Mouse (Mus musculus): ENCODE results near the gene Rab30. TPM values are rescaled to one million over a fixed set of nuclear protein-coding genes. Genes with fewer than 3 reads are reported as not detected.
"Not testable (repeated sequence)": the region's sequence is repeated elsewhere in the genome, so short reads cannot be mapped to it uniquely, and the experiment has no call there.

Rab30 gene
- polyA plus RNA-seq, 1 experiment from 2014 or later: 18.6 TPM

DNA sequence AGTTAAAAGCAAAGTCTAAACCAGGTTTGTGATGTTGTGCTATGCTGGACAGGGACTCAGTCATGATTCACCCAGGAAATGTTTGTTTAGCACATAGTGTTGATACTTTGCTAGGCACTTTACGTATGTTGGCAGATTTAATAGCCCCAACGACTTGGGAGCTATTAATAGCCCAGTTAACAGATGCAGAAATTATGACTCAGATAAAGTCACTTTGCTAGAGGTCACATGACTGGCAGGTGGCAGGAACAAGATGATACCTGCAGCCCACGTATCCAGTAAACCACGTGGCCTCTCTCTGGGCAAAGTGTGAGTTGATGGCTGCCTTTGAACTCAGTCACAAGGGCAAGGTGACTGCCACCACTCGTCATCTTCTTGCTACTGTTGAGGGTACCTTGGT is 16.7 kb downstream of the Rab30 start:
- H3K27me3 ChIP-seq: no peaks in the 10 kb centered on the region
- 89% methylated on average over 5 of the region's 5 CpGs for WGBS
- H3K27ac ChIP-seq (replicated peaks): no peak overlapping the region
- no peak overlapping the region for H3K9ac ChIP-seq
- no peak for ATAC-seq (ENCODE audit: low FRiP score, low read depth)
- no peaks in the 10 kb centered on the region for H3K36me3 ChIP-seq
- H3K4me2 ChIP-seq: no peak overlapping the region
- no peaks in the 10 kb centered on the region for H3K9me3 ChIP-seq
- no peaks in the 10 kb centered on the region for H3K4me1 ChIP-seq (replicated peaks)
- no peak overlapping the region for H3K4me3 ChIP-seq

DNA sequence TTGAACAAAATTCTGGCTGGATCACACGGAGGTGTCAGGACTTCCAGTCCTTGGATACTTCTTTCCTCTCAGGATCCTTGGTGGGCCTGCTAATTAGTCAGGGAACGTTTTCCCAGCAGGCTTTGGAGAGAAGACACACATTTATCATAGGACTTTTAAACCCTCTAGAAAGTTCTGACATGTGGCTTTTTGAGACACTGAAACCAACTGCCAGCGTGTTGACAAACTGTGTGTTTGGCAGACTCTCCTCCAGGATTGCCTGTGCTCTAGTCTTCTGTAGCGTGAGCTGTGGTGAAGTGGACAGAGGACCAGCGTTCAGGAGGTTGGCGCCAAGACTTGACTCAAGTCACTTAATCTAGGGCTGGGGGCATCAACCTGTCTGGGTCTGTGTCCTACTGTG is 19.2 kb downstream of the Rab30 start:
- Histone ChIP-seq H3K9me3 (no peaks in the 10 kb centered on the region), H3K9ac (no peak overlapping the region), H3K27ac (replicated peaks) (no peak overlapping the region), H3K27me3 (no peaks in the 10 kb centered on the region), H3K4me2 (no peak overlapping the region), H3K4me1 (replicated peaks) (0 out of 2 replicates have a peak, but pooled peaks cover 3% of the 10 kb centered on the region), H3K4me3 (no peak overlapping the region), H3K36me3 (no peaks in the 10 kb centered on the region)
- 86% methylated on average over 6 of the region's 6 CpGs for WGBS
- ATAC-seq (ENCODE audit: low FRiP score, low read depth): no peak

DNA sequence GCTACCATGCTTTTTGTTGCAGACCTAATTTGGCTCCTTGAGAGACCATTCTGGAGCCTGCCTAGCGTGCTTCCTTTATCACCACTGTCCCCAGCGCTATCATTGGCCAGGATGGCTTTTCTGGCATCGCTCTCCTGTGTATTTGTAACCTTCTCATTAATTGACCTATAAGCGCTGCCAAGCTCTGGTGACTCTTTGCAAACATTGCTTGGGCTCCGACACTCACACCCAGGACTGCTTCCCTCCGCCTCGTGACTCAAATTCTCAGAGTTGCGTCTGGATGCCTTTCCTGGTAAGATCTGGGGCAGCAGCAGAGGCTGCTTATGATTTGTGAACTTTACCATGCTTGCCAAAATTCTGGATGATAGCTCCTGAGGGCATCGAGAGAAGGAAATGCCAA is 19.8 kb downstream of the Rab30 start:
- Histone ChIP-seq H3K4me1 (replicated peaks) (0 out of 2 replicates have a peak, but pooled peaks cover 7% of the 10 kb centered on the region), H3K27me3 (no peaks in the 10 kb centered on the region), H3K9ac (no peak overlapping the region), H3K9me3 (no peaks in the 10 kb centered on the region), H3K4me2 (no peak overlapping the region), H3K27ac (replicated peaks) (no peak overlapping the region), H3K36me3 (no peaks in the 10 kb centered on the region), H3K4me3 (no peak overlapping the region)
- ATAC-seq (ENCODE audit: low FRiP score, low read depth): no peak
- WGBS: 91% methylated on average over 9 of the region's 9 CpGs

DNA sequence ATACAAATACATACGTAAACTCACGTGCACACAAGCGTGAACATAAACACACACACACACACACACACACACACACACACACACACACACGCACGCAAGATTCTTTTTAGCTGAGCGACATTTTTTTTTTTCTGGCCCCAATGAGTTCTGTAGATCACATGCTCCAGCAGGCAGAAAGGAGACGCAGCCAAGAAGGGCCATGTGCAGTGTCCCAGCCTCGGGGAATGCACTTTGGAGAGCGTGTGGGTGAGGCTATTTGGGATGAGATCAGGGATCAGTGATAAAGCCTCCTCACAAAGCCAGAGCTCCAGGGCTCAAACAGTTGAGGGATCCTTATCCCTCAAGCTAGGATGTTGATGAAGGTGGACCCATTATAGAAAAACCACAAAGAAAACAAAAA is 24.0 kb downstream of the Rab30 start:
- no peak for ATAC-seq (ENCODE audit: low FRiP score, low read depth)
- no peak overlapping the region for H3K27ac ChIP-seq (replicated peaks)
- no peak overlapping the region for H3K4me2 ChIP-seq
- H3K9ac ChIP-seq: no peak overlapping the region
- no peaks in the 10 kb centered on the region for H3K27me3 ChIP-seq
- H3K9me3 ChIP-seq: no peaks in the 10 kb centered on the region
- H3K36me3 ChIP-seq: no peaks in the 10 kb centered on the region
- H3K4me3 ChIP-seq: no peak overlapping the region
- 0 out of 2 replicates have a peak, but pooled peaks cover 19% of the 10 kb centered on the region for H3K4me1 ChIP-seq (replicated peaks)
- 66% methylated on average over 9 of the region's 9 CpGs for WGBS

DNA sequence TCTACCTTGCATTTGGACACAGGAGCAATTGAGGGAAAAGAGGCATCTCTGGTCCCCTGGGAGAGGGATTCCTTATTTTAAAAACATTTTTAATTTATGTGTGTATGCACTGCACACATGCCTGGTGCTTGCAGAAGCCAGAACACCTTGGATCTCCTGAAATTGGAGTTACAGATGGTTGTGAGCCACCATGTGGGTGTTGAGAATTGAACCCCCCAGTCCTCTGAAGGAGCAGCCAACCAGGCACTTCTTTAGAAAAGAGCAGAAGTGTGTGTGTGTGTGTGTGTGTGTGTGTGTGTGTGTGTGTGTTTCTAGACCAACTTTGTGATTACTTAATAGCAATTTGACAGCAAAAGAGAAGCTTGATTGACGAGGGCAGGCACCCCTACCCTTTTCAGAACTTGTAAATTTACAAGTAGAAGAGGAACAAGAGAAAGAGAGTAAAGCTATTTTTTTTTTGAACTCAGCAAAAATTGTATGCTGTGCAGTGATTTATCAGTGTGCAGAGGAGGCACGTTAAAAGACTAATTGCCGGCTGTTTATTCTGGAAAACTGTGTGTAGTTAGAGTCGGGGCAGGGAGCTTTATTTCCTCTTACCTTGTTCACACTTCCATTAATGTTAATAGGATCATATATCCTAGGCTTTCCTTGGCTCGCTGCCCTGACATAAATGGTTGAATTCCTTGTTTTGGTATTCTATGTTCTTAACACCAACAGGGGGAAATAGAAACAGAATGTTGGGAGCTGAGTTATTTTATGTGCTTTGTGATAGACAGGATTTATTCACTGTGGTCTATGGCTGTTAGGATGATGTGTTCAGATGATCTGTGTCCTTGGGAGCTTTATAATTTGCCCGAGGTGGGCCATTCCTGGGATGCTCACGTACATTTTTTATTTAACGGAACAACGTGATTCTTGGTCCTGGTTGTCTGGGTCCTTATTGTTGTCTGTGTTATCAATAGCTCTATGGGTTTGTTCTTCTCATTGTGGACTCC is 25.0 kb downstream of the Rab30 start:
- H3K27me3 ChIP-seq: no peaks in the 10 kb centered on the region
- H3K36me3 ChIP-seq: no peaks in the 10 kb centered on the region
- no peak for ATAC-seq (ENCODE audit: low FRiP score, low read depth)
- no peak overlapping the region for H3K4me3 ChIP-seq
- H3K9ac ChIP-seq: no peak overlapping the region
- no peak overlapping the region for H3K27ac ChIP-seq (replicated peaks)
- 0 out of 2 replicates have a peak, but pooled peaks cover 19% of the 10 kb centered on the region for H3K4me1 ChIP-seq (replicated peaks)
- 55% methylated on average over 9 of the region's 9 CpGs for WGBS
- no peak overlapping the region for H3K4me2 ChIP-seq
- H3K9me3 ChIP-seq: no peaks in the 10 kb centered on the region

DNA sequence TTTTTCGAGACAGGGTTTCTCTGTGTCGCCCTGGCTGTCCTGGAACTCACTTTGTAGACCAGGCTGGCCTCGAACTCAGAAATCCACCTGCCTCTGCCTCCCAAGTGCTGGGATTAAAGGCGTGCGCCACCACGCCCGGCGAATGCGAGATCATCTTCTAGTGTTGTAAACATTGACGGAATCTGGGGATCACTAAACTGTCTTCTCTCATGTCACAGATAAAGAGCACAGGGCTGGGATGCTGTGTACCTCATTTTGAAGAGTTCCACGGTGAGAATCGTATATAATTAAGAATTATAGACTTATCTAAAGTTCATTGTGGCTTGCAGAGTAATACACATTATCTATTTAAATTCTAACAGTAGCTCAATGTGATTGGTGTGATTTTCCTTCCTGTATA is 26.7 kb downstream of the Rab30 start:
- H3K4me1 ChIP-seq (replicated peaks): 0 out of 2 replicates have a peak, but pooled peaks cover 19% of the 10 kb centered on the region
- not testable (repeated sequence) for H3K4me3 ChIP-seq; H3K9ac ChIP-seq; H3K36me3 ChIP-seq; ATAC-seq (ENCODE audit: low FRiP score, low read depth); H3K27me3 ChIP-seq; H3K9me3 ChIP-seq; H3K4me2 ChIP-seq; H3K27ac ChIP-seq (replicated peaks)
- WGBS: 95% methylated on average over 12 of the region's 12 CpGs

DNA sequence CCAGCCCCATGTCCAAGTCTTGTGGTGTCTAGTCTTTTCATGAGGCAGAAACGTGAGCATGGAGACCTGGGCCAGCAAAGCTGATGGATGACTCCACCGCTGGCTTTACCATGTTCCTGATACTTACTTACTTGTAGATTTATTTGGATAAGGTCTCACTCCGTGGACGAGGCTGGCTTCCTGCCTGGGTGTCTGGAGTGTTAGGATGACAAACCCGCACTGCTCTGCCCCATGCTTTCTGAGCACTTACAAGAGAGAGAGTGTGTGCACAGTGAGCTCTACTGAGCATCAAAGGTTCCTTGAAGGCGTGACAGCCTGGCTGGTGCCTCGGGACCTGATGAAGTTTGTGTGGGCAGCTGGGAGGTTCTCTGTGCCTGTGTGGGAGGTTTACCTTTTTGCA is 27.5 kb downstream of the Rab30 start:
- H3K27me3 ChIP-seq: no peaks in the 10 kb centered on the region
- 79% methylated on average over 7 of the region's 7 CpGs for WGBS
- H3K27ac ChIP-seq (replicated peaks): no peak overlapping the region
- H3K4me2 ChIP-seq: no peak overlapping the region
- no peak for ATAC-seq (ENCODE audit: low FRiP score, low read depth)
- H3K4me1 ChIP-seq (replicated peaks): 0 out of 2 replicates have a peak, but pooled peaks cover 19% of the 10 kb centered on the region
- no peaks in the 10 kb centered on the region for H3K36me3 ChIP-seq
- no peak overlapping the region for H3K4me3 ChIP-seq
- no peaks in the 10 kb centered on the region for H3K9me3 ChIP-seq
- H3K9ac ChIP-seq: no peak overlapping the region

DNA sequence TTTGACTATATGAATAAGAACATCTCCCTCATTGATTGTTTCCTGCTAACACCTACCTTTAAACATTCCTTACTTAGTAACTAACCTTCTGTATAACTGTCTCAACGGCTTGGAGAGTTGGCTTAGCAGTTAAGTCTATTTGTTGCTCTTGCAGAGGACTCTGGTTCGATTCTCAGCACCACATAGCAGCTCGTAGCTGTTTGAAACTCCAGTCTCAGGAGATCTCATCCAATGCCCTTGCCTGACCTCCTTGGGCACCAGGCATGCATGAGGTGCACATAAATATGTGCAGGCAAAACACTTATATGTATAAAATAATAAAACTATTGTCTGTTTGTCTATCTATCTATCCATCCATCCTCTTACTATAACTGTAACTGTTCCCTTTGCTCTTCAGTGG is 31.6 kb downstream of the Rab30 start:
- H3K36me3 ChIP-seq: no peaks in the 10 kb centered on the region
- no peaks in the 10 kb centered on the region for H3K9me3 ChIP-seq
- H3K9ac ChIP-seq: no peak overlapping the region
- H3K4me2 ChIP-seq: no peak overlapping the region
- ATAC-seq (ENCODE audit: low FRiP score, low read depth): no peak
- no peaks in the 10 kb centered on the region for H3K27me3 ChIP-seq
- H3K4me1 ChIP-seq (replicated peaks): peaks cover 30% of the 10 kb centered on the region
- 94% methylated on average over 3 of the region's 3 CpGs for WGBS
- no peak overlapping the region for H3K4me3 ChIP-seq
- no peak overlapping the region for H3K27ac ChIP-seq (replicated peaks)

DNA sequence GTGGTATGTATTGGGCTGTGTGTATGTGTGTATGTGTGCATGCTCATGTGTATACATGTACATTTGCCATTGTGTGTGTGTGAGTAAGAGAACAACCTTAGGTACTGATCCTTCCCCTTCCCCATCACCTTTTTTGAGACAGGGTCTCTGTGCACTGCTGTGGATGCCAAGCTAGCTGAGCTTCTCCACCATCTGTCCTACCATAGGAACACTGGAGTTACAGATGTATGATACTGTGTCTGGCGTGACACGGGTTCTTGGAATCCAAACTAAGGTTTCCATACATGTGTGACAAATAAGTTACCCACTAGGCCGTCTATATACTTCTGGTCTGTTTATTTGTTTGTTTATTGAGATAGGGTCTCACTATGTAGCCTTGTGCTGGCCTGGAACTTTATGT is 32.2 kb downstream of the Rab30 start:
- H3K9me3 ChIP-seq: no peaks in the 10 kb centered on the region
- no peak for ATAC-seq (ENCODE audit: low FRiP score, low read depth)
- no peaks in the 10 kb centered on the region for H3K27me3 ChIP-seq
- H3K4me2 ChIP-seq: no peak overlapping the region
- 93% methylated on average over 3 of the region's 3 CpGs for WGBS
- H3K4me3 ChIP-seq: no peak overlapping the region
- H3K4me1 ChIP-seq (replicated peaks): peaks cover 32% of the 10 kb centered on the region
- no peak overlapping the region for H3K27ac ChIP-seq (replicated peaks)
- no peak overlapping the region for H3K9ac ChIP-seq
- H3K36me3 ChIP-seq: no peaks in the 10 kb centered on the region

DNA sequence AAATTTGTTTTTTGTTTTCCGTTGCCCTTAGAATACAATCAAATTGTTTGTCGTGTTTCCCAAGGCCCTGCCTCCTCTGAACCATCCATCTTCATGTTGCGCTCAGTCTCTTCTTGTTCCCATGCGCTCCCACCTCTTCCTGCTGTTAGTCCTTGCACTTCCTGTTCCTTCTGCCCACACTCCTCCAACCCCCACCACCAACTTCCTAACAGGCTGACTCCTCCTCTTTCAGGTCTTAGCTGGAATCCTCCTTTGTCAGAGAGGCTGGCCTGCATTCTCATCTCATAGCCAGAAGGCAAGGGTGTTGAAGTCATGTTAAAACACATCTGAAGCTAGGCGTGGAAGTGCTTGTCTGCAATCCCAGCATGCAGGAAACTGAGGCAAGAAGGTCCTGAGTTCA is 33.3 kb downstream of the Rab30 start:
- no peaks in the 10 kb centered on the region for H3K9me3 ChIP-seq
- H3K4me1 ChIP-seq (replicated peaks): peaks cover 28% of the 10 kb centered on the region
- H3K9ac ChIP-seq: no peak overlapping the region
- H3K36me3 ChIP-seq: no peaks in the 10 kb centered on the region
- no peak overlapping the region for H3K4me3 ChIP-seq
- 91% methylated on average over 5 of the region's 5 CpGs for WGBS
- H3K27me3 ChIP-seq: no peaks in the 10 kb centered on the region
- no peak overlapping the region for H3K4me2 ChIP-seq
- ATAC-seq (ENCODE audit: low FRiP score, low read depth): no peak
- no peak overlapping the region for H3K27ac ChIP-seq (replicated peaks)

DNA sequence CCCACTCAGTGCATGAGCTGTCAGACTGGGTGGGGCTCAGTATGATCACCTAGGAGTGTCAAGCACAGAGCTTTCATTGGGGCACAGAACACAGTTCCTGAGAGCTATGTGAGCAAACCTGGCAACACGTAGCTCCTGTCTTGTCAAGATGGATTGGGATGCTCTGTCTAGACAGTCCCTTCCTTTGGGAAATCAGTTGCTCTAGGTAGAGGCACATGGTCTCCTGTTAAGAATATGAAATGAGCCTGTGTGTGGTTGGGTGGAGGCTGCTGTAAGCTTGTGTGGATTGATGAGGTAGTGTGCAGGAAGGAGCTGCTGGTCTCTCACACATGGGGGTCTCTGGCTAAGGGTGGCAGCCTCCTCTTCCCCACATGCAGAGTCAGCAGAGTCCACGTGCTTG is 34.3 kb downstream of the Rab30 start:
- Histone ChIP-seq H3K27ac (replicated peaks) (no peak overlapping the region), H3K4me3 (no peak overlapping the region), H3K9me3 (no peaks in the 10 kb centered on the region), H3K9ac (no peak overlapping the region), H3K27me3 (no peaks in the 10 kb centered on the region), H3K4me1 (replicated peaks) (peaks cover 28% of the 10 kb centered on the region), H3K36me3 (no peaks in the 10 kb centered on the region), H3K4me2 (no peak overlapping the region)
- peak; percentile 54; the same call in 1 of the 2 replicates for ATAC-seq (ENCODE audit: low FRiP score, low read depth)
- WGBS: 20% methylated on average over 2 of the region's 2 CpGs

DNA sequence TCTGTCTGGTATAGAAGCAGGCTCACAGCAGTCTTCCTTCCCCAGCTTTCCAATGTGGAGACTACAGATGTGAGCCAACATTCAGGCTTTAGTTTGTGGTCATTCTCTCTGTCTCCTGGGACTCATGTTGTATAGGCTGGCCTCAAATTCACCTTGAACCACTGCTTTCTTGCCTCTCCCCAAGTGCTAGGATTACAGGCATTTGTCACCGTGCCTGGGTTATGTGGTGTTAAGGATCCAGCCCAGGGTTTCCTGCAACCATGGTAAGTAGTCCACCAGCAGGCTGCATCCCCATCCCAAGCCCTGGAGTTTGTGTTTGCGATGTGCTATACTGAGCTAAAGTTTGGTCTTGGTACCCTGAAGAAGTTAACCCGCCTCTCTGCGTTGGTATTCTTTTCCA is 35.2 kb downstream of the Rab30 start:
- Histone ChIP-seq H3K9ac (no peak overlapping the region), H3K4me3 (0 out of 2 replicates have a peak overlapping the region, but pooled peaks have one; percentile 20), H3K9me3 (no peaks in the 10 kb centered on the region), H3K36me3 (no peaks in the 10 kb centered on the region), H3K27me3 (no peaks in the 10 kb centered on the region), H3K4me1 (replicated peaks) (peaks cover 28% of the 10 kb centered on the region), H3K27ac (replicated peaks) (peak overlapping the region; percentile 81), H3K4me2 (peak overlapping the region; percentile 44)
- WGBS: 57% methylated on average over 4 of the region's 4 CpGs
- ATAC-seq (ENCODE audit: low FRiP score, low read depth): no peak

All from hindbrain, embryonic 15.5 days (tissue).